Mouse (Mus musculus) lung, adult 2 months (tissue): Measurements from ENCODE around the gene Wiz. TPM values are rescaled to one million over a fixed set of nuclear protein-coding genes. Genes with fewer than 3 reads are reported as not detected.

ENCODE experiments used
- DNase-seq: peaks from one replicate; pipeline ENCODE4 v3.0.0; 2022
- H3K4me1 ChIP-seq: fragments of 200-500 bp; 2 replicates; pipeline ENCODE4 v1.6.1; 2011; ENCODE audit warnings: low read length; ENCODE audit not compliant: control insufficient read depth, insufficient read depth
- H3K4me3 ChIP-seq: fragments of 200-500 bp; replicated peaks from 2 replicates; pipeline ENCODE3; 2011; ENCODE audit warnings: low read depth, mild to moderate bottlenecking, control low read depth, low read length; ENCODE audit errors: extremely low read depth
- CTCF ChIP-seq: fragments of 200-500 bp; IDR thresholded peaks from 2 replicates; pipeline ENCODE4 v1.5.1; 2011; ENCODE audit warnings: mild to moderate bottlenecking, low read length, control low read depth; ENCODE audit not compliant: insufficient read depth
- POLR2A ChIP-seq: fragments of 200-500 bp; IDR thresholded peaks from 2 replicates; pipeline ENCODE4 v1.6.1; 2011; ENCODE audit warnings: low read depth, mild to moderate bottlenecking, control low read depth, low read length, borderline replicate concordance; ENCODE audit errors: extremely low read depth
- WGBS: fragments of 180-500 bp; shearing (Covaris S2); methylation state at CpG from one replicate; pipeline ENCODE4 v1.1.7; 2018; 5-methylcytosine and 5-hydroxymethylcytosine counted together
- polyA plus RNA-seq: library from polyadenylated mRNA; depleted of rRNA; stranded (reverse); fragments of >200 nt; gene quantifications from 2 replicates; pipeline ENCODE4 v1.2.3, GENCODE M21; 2012

Wiz gene
- polyA plus RNA-seq, 1 experiment: 40.0 TPM

DNA sequence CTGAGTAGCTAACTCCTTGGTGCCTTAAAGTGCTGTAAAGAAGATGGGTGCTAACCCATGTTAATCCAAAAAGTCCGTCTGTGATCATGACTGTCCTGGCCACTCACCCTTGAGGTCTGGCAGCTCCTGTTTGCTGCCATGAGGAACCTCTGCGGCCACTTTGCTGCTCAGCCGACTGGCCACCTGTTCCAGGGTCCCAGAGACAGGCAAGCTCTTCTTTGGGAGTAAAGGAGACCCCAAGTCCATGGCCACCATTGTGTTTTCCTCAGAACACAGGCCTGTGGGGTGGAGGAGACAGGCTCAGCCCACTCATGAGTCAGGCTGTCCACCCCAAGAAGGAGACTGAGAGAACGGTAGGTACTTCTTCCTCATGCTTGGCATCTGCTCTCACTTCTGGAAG is 26.6 kb downstream of the Wiz start:
- no peak overlapping the region for H3K4me3 ChIP-seq
- TF ChIP-seq POLR2A (no peak), CTCF (no peak)
- H3K4me1 ChIP-seq: peaks cover 7% of the 10 kb centered on the region; the same call in 1 of the 2 replicates
- no peak for DNase-seq
- WGBS: 65% methylated on average over 4 of the region's 4 CpGs

DNA sequence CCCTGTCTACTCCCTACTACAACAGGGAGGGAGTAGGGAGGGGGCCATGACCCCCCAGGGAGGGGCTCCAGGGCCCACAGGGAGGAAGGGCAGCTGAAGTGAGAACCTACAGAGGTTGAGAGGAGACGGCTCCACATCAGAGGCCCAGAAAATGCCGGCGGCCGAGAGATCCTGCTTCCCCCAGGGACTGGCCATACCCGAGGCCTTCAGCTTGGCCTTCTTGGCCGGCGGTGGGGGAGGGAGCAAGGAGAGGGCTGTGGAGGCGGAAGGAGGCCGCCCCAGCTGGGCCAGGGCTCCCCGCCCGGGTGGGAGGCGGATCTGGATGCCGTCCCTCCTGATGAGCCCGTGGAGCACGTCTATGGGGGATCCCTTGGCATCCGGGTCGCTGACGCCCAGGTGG is 29.3 kb downstream of the Wiz start:
- no peak for DNase-seq
- H3K4me1 ChIP-seq: peaks cover 7% of the 10 kb centered on the region; the same call in 1 of the 2 replicates
- TF ChIP-seq POLR2A (no peak), CTCF (no peak)
- 82% methylated on average over 18 of the region's 18 CpGs for WGBS
- no peak overlapping the region for H3K4me3 ChIP-seq

DNA sequence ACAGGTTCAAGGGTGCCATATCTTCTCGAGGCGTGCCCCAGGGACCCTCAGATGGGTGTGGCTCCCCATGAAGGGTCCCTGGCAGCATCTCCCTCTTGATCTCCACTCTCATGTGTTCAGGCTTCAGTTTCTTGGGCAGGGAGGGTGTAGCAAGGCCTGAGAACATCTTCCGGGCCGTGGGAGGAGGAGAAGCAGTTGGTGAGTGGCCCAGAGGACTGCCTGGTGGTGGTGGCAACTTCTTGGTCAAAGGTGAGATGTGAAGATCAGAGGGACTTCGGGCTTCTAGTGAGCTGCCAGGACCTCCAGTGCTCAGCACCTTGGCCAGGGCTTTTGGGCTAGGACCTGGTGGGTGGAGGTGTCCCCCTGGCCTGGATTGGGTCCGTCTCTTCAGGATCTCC is 30.3 kb downstream of the Wiz start:
- Histone ChIP-seq H3K4me3 (no peak overlapping the region), H3K4me1 (peaks cover 7% of the 10 kb centered on the region; the same call in 1 of the 2 replicates)
- TF ChIP-seq CTCF (no peak), POLR2A (no peak)
- no peak for DNase-seq
- WGBS: 89% methylated on average over 6 of the region's 6 CpGs

DNA sequence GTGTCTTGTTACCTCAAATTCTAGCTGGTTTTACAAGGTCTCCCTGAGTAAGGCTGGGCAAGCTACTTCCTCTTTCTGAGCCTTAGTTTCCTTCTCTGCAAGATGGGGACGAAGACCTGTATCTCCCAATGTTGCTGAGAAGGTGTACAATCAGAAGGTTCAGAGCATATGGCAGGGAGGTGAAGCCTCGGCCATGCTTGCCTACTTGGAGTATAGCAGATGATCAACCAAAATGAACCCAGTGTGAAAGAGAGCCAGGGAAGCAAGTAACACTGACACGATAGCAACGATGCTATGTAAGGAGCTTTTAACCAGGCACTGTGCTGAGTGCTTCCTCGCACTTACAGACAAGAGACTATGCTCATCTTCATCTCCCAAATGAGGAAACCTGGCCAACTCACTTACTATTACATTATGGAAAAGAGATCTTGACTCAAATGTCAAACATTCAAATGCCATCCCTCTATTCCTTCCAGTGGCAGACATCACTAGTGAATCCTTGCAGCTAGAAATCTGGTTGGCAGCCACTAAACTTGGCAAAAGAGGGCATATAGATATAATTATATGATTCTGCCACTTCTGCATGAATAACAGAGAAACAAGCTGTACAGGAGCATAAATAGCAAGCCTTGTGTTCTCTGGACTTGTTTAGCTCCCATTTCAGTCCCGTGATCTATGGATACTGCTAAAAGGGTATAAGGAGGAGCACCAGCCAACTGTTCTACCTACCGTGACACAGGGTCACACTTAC is 30.9 kb downstream of the Wiz start:
- peaks cover 6% of the 10 kb centered on the region; the same call in 1 of the 2 replicates for H3K4me1 ChIP-seq
- no peak for DNase-seq
- WGBS: 91% methylated on average over 7 of the region's 7 CpGs
- TF ChIP-seq POLR2A (no peak), CTCF (no peak)
- H3K4me3 ChIP-seq: no peak overlapping the region

DNA sequence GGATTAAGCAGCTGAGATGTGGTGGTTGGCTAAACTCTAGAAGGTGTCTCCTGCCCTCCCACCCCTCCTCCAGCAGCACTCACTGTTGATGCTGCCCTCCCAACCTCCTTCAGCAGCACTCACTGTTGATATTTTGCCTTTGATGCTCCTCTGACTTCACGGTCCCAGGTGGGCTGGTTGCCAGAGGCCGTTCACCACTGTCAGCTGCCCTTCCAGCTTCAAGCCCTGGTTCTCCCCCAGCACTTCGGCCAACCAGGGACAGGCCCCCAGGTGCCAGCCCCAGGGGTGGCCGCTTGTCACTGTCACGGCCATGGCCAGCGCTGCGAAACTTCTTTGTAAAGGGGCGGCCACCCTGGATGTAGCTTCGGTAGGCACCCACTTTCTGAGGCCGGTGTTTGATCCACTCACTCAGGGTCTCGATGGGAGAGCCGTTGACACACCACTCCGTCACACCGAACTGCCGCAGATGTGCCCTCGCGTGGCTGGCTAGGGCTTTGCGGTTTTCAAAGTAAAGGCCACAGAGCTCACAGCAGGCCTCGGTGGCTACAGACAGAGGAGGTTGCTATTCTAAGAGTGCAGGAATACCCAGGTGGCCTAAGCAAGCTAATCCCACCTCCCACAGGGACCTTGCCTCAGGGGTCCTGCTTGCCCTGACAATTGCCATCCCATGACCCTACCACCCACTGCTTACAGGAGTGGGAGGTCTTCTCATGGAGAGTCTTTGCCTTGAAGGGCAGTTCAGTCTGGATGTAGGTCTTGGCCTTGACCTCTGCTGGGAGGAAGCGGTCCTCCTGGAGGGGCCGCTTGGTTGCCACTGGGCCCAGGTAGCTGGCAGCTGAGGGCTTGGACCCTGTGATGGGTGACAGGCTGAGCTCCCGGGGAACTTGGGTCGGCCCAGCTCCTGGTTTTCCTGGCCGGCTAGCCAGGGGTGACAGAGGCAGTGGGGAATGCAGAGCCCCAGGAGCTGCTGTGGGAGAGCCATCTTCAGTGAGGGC is 32.2 kb downstream of the Wiz start:
- 85% methylated on average over 24 of the region's 24 CpGs for WGBS

DNA sequence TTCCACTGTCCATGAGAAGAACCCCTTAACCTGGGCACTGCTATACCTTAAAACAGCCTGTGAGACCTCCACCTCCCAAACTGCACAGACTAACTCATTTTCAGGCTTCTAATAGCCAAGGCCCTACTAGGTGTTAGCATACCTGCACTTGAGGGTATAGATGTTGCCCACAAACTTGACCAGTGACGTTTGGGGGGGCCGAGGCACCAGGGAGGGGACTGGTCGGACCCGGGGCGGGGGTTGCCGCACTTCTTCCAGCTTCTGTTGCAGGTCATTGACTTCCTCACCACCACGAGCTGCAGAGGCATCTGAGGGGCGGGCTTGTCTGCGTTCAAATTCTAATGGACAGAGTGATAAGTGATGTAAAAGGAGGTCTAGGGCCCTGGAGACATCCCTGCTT is 33.0 kb downstream of the Wiz start:
- H3K4me3 ChIP-seq: no peak overlapping the region
- DNase-seq: no peak
- no peaks in the 10 kb centered on the region for H3K4me1 ChIP-seq
- TF ChIP-seq CTCF: no peak
- no peak for TF ChIP-seq POLR2A
- 89% methylated on average over 9 of the region's 9 CpGs for WGBS

More for the DNA sequence above, 32.2 kb downstream of the Wiz start:
- no peak overlapping the region for H3K4me3 ChIP-seq
- no peaks in the 10 kb centered on the region for H3K4me1 ChIP-seq
- TF ChIP-seq POLR2A (no peak), CTCF (no peak)
- DNase-seq: no peak

DNA sequence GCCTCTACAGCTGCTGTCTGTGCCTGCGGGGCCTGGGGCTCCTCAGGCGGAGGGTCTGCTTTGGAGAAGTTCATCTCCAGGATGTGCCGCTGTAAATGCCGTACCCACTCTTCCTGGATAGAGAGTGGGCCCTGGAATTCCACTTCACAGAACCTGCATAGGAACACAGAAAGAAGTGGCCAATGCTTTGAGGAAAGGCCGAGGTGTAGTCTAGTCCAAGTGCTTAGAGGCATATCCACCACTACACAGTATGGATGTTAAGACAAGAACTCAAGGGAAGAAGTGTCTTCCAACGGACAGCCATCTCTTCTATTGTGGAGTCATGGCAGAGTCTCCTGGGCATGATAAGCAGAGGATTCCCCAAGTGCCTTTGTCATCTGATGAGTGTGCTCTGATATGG is 34.2 kb downstream of the Wiz start:
- Histone ChIP-seq H3K4me1 (no peaks in the 10 kb centered on the region), H3K4me3 (no peak overlapping the region)
- no peak for TF ChIP-seq CTCF
- no peak for TF ChIP-seq POLR2A
- 96% methylated on average over 6 of the region's 6 CpGs for WGBS
- no peak for DNase-seq

DNA sequence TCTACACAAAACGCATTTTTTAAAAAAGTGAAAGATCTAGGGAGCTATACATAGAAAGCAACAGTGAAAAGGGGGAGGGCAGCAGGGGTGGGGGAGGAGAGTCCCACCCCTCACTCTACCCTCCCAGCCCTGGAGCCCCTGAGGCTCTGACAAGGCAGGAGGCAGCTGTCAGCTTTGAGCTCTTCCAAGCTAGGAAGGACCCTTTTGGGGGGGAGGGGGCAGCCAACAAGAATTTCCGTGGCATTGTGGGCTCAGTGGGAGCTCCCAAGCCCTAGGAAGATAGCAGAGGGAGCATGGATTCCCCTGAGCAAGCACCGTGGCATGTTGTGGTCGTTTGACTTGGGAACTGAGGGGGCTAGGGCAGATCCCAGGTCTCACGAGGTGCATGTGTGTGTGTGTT is 35.0 kb downstream of the Wiz start:
- Histone ChIP-seq H3K4me1 (peaks cover 2% of the 10 kb centered on the region; the same call in 1 of the 2 replicates), H3K4me3 (no peak overlapping the region)
- DNase-seq: no peak
- WGBS: 76% methylated on average over 5 of the region's 5 CpGs
- TF ChIP-seq CTCF (no peak), POLR2A (no peak)

DNA sequence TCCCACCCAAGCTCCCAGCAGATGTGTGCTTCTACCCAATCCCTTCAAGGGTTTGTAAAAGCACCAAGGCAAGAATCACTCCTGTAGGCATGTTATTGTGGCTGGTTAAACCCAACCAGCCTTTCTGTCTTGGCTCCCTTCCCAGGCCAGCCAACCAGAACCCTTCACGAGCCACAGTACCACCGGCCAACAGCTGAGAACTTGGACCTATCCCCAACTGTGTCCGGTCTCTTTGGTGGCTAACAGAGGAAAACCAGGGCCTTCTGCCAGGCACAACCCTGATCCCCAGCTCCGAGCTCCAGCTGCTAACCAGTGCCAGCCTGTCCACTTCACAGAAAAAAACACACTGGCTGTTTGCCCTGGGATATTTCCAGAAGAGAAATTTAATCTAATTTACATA is 35.5 kb downstream of the Wiz start:
- no peak for TF ChIP-seq POLR2A
- TF ChIP-seq CTCF: no peak
- DNase-seq: no peak
- H3K4me1 ChIP-seq: peaks cover 7% of the 10 kb centered on the region; the same call in 1 of the 2 replicates
- WGBS: 47% methylated on average over 4 of the region's 4 CpGs
- H3K4me3 ChIP-seq: no peak overlapping the region

GRCm38 (mm10) chr17:32351726-32352125 is 37.5 kb downstream of the Wiz start:
- H3K4me3 ChIP-seq: no peak overlapping the region
- peaks cover 12% of the 10 kb centered on the region; the same call in 1 of the 2 replicates for H3K4me1 ChIP-seq
- no peak for DNase-seq
- TF ChIP-seq POLR2A (no peak), CTCF (no peak)

DNA sequence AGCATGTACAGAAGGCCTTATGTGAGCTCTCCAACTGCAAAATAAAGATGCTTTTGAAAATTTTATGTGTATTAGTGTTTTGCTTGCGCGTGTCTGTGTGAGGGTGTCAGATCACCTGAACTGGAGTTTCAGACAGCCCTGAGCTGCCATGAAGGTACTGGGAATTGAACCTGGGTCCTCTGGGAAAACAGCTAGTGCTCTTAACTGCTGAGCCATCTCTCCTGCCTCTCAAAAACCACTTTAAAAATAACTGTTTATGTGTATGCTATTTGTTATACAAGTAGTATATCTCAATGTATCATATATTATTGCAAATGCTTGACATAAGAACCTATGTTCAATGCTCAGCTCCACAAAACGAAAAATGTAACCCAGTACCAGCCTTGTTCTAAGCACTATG is 38.0 kb downstream of the Wiz start:
- no peak overlapping the region for H3K4me3 ChIP-seq
- TF ChIP-seq POLR2A: no peak
- TF ChIP-seq CTCF: no peak
- no peak for DNase-seq
- 69% methylated on average over 3 of the region's 3 CpGs for WGBS
- H3K4me1 ChIP-seq: peaks cover 12% of the 10 kb centered on the region; the same call in 1 of the 2 replicates
